Mouse (Mus musculus): Measurements from ENCODE around the gene Golt1a. TPM values are rescaled to one million over a fixed set of nuclear protein-coding genes. Genes with fewer than 3 reads are reported as not detected.

The Golt1a gene
- polyA plus RNA-seq, 1 experiment from 2014 or later: 7.6 TPM

- Histone ChIP-seq H3K4me2 (replicated peaks; ENCODE audit: low read depth) (no peak overlapping the region), H3K9me3 (ENCODE audit: control insufficient read depth, low read length) (no peaks in the 10 kb centered on the region), H3K9ac (ENCODE audit: low read length) (no peak overlapping the region), H3K27me3 (ENCODE audit: control insufficient read depth, insufficient read depth, low read length) (no peaks in the 10 kb centered on the region), H3K27ac (replicated peaks) (no peak overlapping the region), H3K4me3 (ENCODE audit: low read depth, low read length) (no peak overlapping the region), H3K36me3 (ENCODE audit: control insufficient read depth, insufficient read depth, low read length) (peaks cover 11% of the 10 kb centered on the region; the same call in 1 of the 2 replicates), H3K4me1 (replicated peaks; ENCODE audit: control insufficient read depth, insufficient read depth) (0 out of 2 replicates have a peak, but pooled peaks cover 3% of the 10 kb centered on the region)
- ATAC-seq (ENCODE audit: low FRiP score, low TSS enrichment) (no peak), DNase-seq (ENCODE audit: low spot score) (no peak)
- WGBS: 70% methylated on average over 3 of the region's 3 CpGs
- TF ChIP-seq CTCF (IDR thresholded peaks at IDR 0.05; ENCODE audit: low read depth) (no peak), EP300 (optimal IDR thresholded peaks at IDR 0.05) (no peak)
Measured at GRCm38 (mm10) chr1:133267094-133267493, 42.5 kb upstream of the Golt1a start.

- Histone ChIP-seq H3K4me1 (replicated peaks; ENCODE audit: control insufficient read depth, insufficient read depth) (0 out of 2 replicates have a peak, but pooled peaks cover 3% of the 10 kb centered on the region), H3K9me3 (ENCODE audit: control insufficient read depth, low read length) (no peaks in the 10 kb centered on the region), H3K4me2 (replicated peaks; ENCODE audit: low read depth) (no peak overlapping the region), H3K9ac (ENCODE audit: low read length) (no peak overlapping the region), H3K4me3 (ENCODE audit: low read depth, low read length) (no peak overlapping the region), H3K36me3 (ENCODE audit: control insufficient read depth, insufficient read depth, low read length) (peaks cover 11% of the 10 kb centered on the region; the same call in 1 of the 2 replicates), H3K27me3 (ENCODE audit: control insufficient read depth, insufficient read depth, low read length) (no peaks in the 10 kb centered on the region), H3K27ac (replicated peaks) (no peak overlapping the region)
- DNase-seq (ENCODE audit: low spot score): no peak
- ATAC-seq (ENCODE audit: low FRiP score, low TSS enrichment): no peak
- 29% methylated on average over 10 of the region's 10 CpGs for WGBS
- TF ChIP-seq CTCF (IDR thresholded peaks at IDR 0.05; ENCODE audit: low read depth) (no peak), EP300 (optimal IDR thresholded peaks at IDR 0.05) (no peak)
Measured at GRCm38 (mm10) chr1:133267813-133268492, 41.6 kb upstream of the Golt1a start.

GRCm38 (mm10) chr1:133268503-133268902 is 41.1 kb upstream of the Golt1a start:
- no peak overlapping the region for H3K4me3 ChIP-seq (ENCODE audit: low read depth, low read length)
- DNase-seq (ENCODE audit: low spot score) (no peak), ATAC-seq (ENCODE audit: low FRiP score, low TSS enrichment) (no peak)
- 0 out of 2 replicates have a peak, but pooled peaks cover 3% of the 10 kb centered on the region for H3K4me1 ChIP-seq (replicated peaks; ENCODE audit: control insufficient read depth, insufficient read depth)
- TF ChIP-seq CTCF (IDR thresholded peaks at IDR 0.05; ENCODE audit: low read depth) (peak; percentile 64), EP300 (optimal IDR thresholded peaks at IDR 0.05) (no peak)
- H3K9ac ChIP-seq (ENCODE audit: low read length): no peak overlapping the region
- H3K27me3 ChIP-seq (ENCODE audit: control insufficient read depth, insufficient read depth, low read length): no peaks in the 10 kb centered on the region
- no peak overlapping the region for H3K4me2 ChIP-seq (replicated peaks; ENCODE audit: low read depth)
- no peak overlapping the region for H3K27ac ChIP-seq (replicated peaks)
- WGBS: 85% methylated on average over 3 of the region's 3 CpGs
- H3K9me3 ChIP-seq (ENCODE audit: control insufficient read depth, low read length): no peaks in the 10 kb centered on the region
- peaks cover 11% of the 10 kb centered on the region; the same call in 1 of the 2 replicates for H3K36me3 ChIP-seq (ENCODE audit: control insufficient read depth, insufficient read depth, low read length)

- TF ChIP-seq EP300 (optimal IDR thresholded peaks at IDR 0.05): no peak
- TF ChIP-seq CTCF (IDR thresholded peaks at IDR 0.05; ENCODE audit: low read depth): no peak
Measured at GRCm38 (mm10) chr1:133270336-133270735, 39.3 kb upstream of the Golt1a start.

GRCm38 (mm10) chr1:133274163-133274562 is 35.4 kb upstream of the Golt1a start:
- WGBS: 91% methylated on average over 19 of the region's 19 CpGs
- H3K4me1 ChIP-seq (replicated peaks; ENCODE audit: control insufficient read depth, insufficient read depth): no peaks in the 10 kb centered on the region
- TF ChIP-seq CTCF (IDR thresholded peaks at IDR 0.05; ENCODE audit: low read depth): no peak
- no peak for TF ChIP-seq EP300 (optimal IDR thresholded peaks at IDR 0.05)

More at GRCm38 (mm10) chr1:133270336-133270735, 39.3 kb upstream of the Golt1a start:
- DNase-seq (ENCODE audit: low spot score): no peak
- 49% methylated on average over 6 of the region's 6 CpGs for WGBS
- no peak for ATAC-seq (ENCODE audit: low FRiP score, low TSS enrichment)
- H3K4me3 ChIP-seq (ENCODE audit: low read depth, low read length): no peak overlapping the region
- H3K36me3 ChIP-seq (ENCODE audit: control insufficient read depth, insufficient read depth, low read length): peaks cover 15% of the 10 kb centered on the region; the same call in 1 of the 2 replicates
- no peak overlapping the region for H3K27ac ChIP-seq (replicated peaks)
- no peaks in the 10 kb centered on the region for H3K27me3 ChIP-seq (ENCODE audit: control insufficient read depth, insufficient read depth, low read length)
- H3K9ac ChIP-seq (ENCODE audit: low read length): no peak overlapping the region
- no peaks in the 10 kb centered on the region for H3K9me3 ChIP-seq (ENCODE audit: control insufficient read depth, low read length)
- no peaks in the 10 kb centered on the region for H3K4me1 ChIP-seq (replicated peaks; ENCODE audit: control insufficient read depth, insufficient read depth)
- H3K4me2 ChIP-seq (replicated peaks; ENCODE audit: low read depth): no peak overlapping the region

GRCm38 (mm10) chr1:133276983-133277382 is 32.6 kb upstream of the Golt1a start:
- peaks cover 5% of the 10 kb centered on the region for H3K36me3 ChIP-seq (ENCODE audit: control insufficient read depth, insufficient read depth, low read length)
- 49% methylated on average over 5 of the region's 5 CpGs for WGBS
- H3K4me3 ChIP-seq (ENCODE audit: low read depth, low read length): no peak overlapping the region
- DNase-seq (ENCODE audit: low spot score): no peak
- no peaks in the 10 kb centered on the region for H3K4me1 ChIP-seq (replicated peaks; ENCODE audit: control insufficient read depth, insufficient read depth)
- no peaks in the 10 kb centered on the region for H3K27me3 ChIP-seq (ENCODE audit: control insufficient read depth, insufficient read depth, low read length)
- no peak overlapping the region for H3K4me2 ChIP-seq (replicated peaks; ENCODE audit: low read depth)
- no peaks in the 10 kb centered on the region for H3K9me3 ChIP-seq (ENCODE audit: control insufficient read depth, low read length)
- ATAC-seq (ENCODE audit: low FRiP score, low TSS enrichment): no peak
- H3K9ac ChIP-seq (ENCODE audit: low read length): no peak overlapping the region
- TF ChIP-seq CTCF (IDR thresholded peaks at IDR 0.05; ENCODE audit: low read depth) (no peak), EP300 (optimal IDR thresholded peaks at IDR 0.05) (no peak)
- H3K27ac ChIP-seq (replicated peaks): no peak overlapping the region

More at GRCm38 (mm10) chr1:133274163-133274562, 35.4 kb upstream of the Golt1a start:
- Histone ChIP-seq H3K4me3 (ENCODE audit: low read depth, low read length) (no peak overlapping the region), H3K4me2 (replicated peaks; ENCODE audit: low read depth) (no peak overlapping the region), H3K27ac (replicated peaks) (no peak overlapping the region), H3K27me3 (ENCODE audit: control insufficient read depth, insufficient read depth, low read length) (no peaks in the 10 kb centered on the region), H3K36me3 (ENCODE audit: control insufficient read depth, insufficient read depth, low read length) (peaks cover 9% of the 10 kb centered on the region), H3K9me3 (ENCODE audit: control insufficient read depth, low read length) (no peaks in the 10 kb centered on the region), H3K9ac (ENCODE audit: low read length) (no peak overlapping the region)
- ATAC-seq (ENCODE audit: low FRiP score, low TSS enrichment) (no peak), DNase-seq (ENCODE audit: low spot score) (no peak)
